Comparison of ENCODE assay signal across 18 mouse cellular contexts in genomic region chr14:88842746-88843145, GRCm38 (mm10).
"Had no signal": no experiment of that assay in that cellular context is flagged by ENCODE, and none has a peak within 500 bp of the region (broad histone marks: within the 10 kb centered on the region; RNA-seq: fewer than 3 reads in every experiment).

No protein-coding gene starts in this region.

- H3K4me3 ChIP-seq: liver, embryonic 12.5 days; midbrain, embryonic 10.5 days; myocyte; neural tube, embryonic 13.5 days; neural tube, embryonic 15.5 days had no signal

- H3K9me3 ChIP-seq: liver, embryonic 12.5 days; midbrain, embryonic 10.5 days; neural tube, embryonic 13.5 days; neural tube, embryonic 15.5 days had no signal

- H3K27me3 ChIP-seq: liver, embryonic 12.5 days; neural tube, embryonic 13.5 days; neural tube, embryonic 15.5 days had no signal

- H3K4me2 ChIP-seq: liver, embryonic 12.5 days; lung, embryonic 14.5 days; neural tube, embryonic 13.5 days; neural tube, embryonic 15.5 days had no signal

- H3K36me3 ChIP-seq: liver, embryonic 12.5 days; midbrain, embryonic 10.5 days; neural tube, embryonic 13.5 days; neural tube, embryonic 15.5 days had no signal

- H3K9ac ChIP-seq: liver, embryonic 12.5 days; liver, embryonic 14.5 days; lung, embryonic 14.5 days; neural tube, embryonic 13.5 days; neural tube, embryonic 15.5 days had no signal

- H3K4me1 ChIP-seq: liver, embryonic 12.5 days; midbrain, embryonic 10.5 days; neural tube, embryonic 13.5 days; neural tube, embryonic 15.5 days had no signal

- H3K27ac ChIP-seq: liver, embryonic 12.5 days; liver, embryonic 14.5 days; midbrain, embryonic 10.5 days; neural tube, embryonic 13.5 days; neural tube, embryonic 15.5 days had no signal

- ATAC-seq: liver, embryonic 12.5 days had no signal

- DNase-seq: lung, adult 18-20 months; lung, embryonic 14.5 days; lung, postnatal 10 days; lung, postnatal 4 days; retina, postnatal 1 day; right cerebral cortex, adult 18-20 months; right cerebral cortex, postnatal 25 days; right cerebral cortex, postnatal 4 days; spleen, adult 18-20 months; thymus, adult 18-20 months; thymus, postnatal 14 days; thymus, postnatal 36 days had no signal
